Mouse (Mus musculus): Measurements from ENCODE around the gene Mreg.
"Not testable (repeated sequence)": the region's sequence is repeated elsewhere in the genome, so short reads cannot be mapped to it uniquely, and the experiment has no call there.

Gene Mreg

GRCm38 (mm10) chr1:72211701-72212699, at the start of gene Mreg:
TSS of gene Mreg (minus strand) at chr1:72212307.
- DNase-seq (ENCODE audit: low spot score in 2 of 2): peak; percentile 9 to 37

DNA sequence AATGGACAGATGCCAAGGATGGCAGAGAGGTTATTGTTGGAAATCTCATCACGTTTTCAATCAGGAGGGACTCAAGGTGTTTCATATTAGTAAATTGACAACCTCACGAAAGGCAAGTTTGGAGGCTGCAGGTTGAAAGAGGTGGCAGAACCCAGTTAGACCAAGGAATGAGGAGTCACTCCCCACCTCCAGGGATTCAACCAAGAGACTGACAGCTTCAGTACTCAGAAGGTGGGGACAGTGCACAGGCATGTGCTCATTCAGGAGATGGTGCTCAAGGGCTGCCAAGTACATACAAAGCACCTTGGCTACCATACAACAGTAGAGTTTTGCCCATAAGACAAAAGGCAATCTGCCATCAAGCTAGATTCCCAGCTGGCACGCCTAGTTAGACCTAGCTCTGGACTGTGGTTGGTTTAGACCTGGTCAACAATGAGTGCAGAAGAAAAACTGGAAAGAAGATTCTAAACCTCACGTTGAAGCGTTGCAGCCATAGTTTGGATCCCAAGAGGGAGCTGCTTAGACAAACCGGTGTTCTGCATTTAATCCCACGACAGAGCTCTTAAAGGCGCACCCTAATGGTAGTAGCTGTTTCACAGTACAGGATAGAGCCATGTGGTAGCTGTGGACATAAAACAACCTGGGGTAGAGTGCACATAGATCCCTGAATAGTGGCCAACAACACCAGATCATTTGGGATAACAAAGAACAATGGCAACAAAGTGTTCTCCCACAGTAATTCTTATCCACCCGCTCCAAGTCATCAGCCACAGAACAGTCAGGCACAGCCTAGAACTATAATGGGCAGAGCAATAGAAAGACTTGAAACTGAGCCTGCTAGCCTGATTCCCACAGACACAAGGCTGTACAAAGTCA, 44.5 kb upstream of the Mreg start:
- no peak for DNase-seq (ENCODE audit: low spot score in 2 of 2)

GRCm38 (mm10) chr1:72255854-72256175, 43.7 kb upstream of the Mreg start:
- no peak for DNase-seq (ENCODE audit: low spot score in 2 of 2)

- DNase-seq (ENCODE audit: low spot score in 2 of 2): peak in 1 of 2 experiments; percentile 53
Observed at GRCm38 (mm10) chr1:72255062-72255853, 43.2 kb upstream of the Mreg start.

DNA sequence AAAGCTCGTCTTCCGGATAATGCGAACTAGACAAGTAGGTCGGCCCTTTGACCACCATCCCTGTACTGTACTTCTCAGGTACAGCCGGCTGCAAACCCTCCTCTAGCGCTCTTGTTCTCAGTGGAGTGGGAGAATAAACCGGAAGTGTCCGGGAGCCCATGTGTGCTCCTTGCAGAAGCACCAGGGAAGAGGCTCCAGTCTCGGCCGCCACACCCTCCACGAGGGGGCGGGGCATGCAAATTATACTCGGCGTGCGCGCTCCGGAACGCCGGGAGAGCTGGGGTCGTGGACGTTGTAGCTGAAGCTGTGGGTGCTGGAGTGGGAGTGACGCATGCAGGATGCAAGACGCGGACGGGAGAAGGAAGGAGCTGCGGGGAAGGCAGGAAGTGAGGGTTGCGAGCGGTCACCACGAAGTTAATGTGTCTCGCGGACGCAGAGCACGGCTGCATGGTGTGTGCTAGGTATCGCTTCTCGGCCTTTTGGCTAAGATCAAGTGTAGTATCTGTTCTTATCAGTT, 42.5 kb upstream of the Mreg start:
- DNase-seq (ENCODE audit: low spot score in 2 of 2): peak; percentile 71 to 81

- no peak for DNase-seq (ENCODE audit: low spot score in 2 of 2)
Observed at GRCm38 (mm10) chr1:72253881-72254491, 41.9 kb upstream of the Mreg start.

DNA sequence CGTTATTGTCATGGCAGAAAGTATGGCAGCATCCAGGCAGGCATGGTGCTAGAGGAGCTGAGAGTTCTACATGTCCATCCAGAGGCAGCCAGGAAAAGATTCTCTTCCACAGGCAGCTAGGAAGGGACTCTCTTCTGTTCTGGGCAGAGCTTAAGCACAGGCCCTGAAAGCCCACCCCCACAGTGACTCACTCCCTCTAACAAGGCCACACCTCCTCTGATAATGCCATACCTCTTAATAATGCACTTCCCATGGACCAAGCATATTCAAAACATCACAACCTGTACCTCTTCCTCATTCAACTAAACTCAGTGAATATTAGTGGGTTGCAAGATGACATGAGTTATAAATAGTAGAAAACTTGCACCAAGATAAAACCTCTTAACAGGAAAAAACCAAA, 39.7 kb upstream of the Mreg start:
- DNase-seq (ENCODE audit: low spot score in 2 of 2): no peak

DNA sequence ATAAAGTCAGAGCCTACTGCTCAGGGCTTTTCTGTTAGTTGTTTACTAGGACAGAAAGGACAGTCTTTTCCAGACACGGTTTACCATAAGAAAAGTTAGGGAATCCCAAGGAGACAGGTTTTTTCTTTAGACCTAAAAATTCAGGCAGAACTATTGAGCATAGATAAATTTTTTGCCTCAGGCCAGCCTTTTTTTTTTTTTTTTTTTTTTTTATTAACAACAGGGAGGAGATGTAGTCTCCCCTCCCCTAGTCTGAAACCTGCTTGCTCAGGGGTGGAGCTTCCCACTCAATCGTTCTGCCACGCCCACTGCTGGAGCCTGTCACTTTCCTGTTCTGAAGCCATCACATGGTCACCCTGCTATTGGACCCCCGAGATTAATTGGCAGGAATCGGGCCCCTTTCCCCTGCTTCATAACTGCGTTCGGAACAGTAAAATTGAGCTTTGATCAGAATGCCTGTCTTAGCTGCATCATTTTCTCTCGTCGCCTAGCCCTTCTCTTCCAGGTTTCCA, 36.2 kb upstream of the Mreg start:
- DNase-seq (ENCODE audit: low spot score in 2 of 2): not testable (repeated sequence)

DNA sequence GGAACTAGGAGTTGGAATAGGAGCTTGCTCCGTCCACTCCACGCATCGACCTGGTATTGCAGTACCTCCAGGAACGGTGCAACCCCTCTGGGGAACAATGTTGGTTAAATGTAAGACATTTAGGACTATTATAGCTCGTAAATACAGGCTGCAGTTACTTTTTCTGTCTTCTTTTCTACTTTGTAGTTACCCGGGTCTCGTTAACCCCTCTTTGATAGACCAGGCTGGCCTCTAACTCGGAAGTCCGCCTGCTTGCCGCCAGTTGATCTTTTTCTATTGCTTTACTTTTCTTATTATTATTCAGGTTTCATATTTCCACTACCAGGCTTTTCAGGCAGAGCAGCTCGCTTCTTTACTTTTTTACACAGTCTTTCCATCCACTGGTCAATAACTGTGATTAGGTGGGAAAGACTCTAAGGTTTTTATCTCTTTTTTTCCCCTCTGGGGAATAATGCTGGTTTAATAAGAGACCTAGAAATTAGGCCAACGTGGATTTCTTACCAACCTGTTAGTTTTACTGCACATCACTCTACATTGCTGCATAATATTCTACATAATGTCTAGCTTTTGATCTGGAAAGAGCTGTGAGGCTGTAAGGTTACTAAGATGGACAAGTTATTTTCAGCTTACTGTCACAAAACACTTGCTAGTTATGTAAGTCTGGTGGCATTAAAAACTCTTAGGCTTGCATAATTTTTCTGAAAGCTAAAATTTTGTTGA, 32.4 kb upstream of the Mreg start:
- DNase-seq (ENCODE audit: low spot score in 2 of 2): no peak

DNA sequence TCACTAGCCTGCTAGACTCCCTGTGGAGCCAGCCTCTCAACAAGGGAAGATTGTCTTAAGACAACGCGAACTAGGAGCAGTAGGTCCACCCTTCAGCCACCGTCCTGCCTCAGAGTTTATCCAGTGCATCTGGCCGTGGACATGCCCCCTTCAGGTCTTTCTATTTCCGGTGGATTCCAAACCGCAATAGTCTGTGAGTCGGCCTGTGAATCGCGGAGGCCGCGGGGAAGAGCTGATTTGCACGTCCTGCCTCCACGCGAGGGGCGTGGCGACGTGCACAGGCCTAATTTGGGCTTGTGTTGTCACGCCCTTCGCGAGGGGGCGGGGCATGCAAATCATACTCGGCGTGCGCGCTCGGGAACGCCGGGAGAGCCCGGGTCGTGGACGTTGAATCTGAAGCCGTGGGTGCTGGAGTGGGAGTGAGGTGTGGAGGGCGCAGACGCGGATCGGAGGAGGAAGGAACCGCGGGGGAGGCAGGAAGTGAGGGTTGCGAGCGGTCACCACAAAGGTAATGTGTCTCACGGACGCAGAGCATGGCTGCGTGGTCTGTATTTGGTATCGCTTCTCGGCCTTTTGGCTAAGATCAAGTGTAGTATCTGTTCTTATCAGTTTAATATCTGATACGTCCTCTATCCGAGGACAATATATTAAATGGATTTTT, 31.7 kb upstream of the Mreg start:
- peak; percentile 96 to 97 for DNase-seq (ENCODE audit: low spot score in 2 of 2)

DNA sequence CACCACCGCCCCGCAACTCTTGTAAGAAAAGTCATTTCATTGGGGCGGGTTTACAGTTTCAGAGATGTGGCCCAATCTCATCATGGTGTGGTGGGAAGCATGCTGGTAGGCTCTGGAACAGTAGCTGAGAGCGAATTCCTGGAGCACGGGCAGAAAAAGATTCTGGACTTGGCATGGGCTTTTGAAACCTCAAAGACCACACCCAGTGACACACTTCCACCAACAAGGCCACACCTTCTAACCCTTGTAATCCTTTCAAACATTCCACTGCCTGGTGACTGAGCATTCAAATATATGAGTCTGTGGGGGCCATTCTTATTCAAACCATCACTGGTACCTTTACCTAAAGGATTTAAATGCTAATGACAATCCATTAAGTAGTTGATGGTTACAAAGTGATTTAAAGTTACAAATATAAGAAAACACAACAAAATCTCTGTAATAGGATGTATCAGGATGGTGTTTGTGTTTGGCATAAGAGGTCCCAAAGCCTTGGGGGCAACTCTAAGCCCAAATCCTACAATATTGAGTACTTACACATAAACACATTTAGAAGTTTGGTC, 30.6 kb upstream of the Mreg start:
- DNase-seq (ENCODE audit: low spot score in 2 of 2): no peak

DNA sequence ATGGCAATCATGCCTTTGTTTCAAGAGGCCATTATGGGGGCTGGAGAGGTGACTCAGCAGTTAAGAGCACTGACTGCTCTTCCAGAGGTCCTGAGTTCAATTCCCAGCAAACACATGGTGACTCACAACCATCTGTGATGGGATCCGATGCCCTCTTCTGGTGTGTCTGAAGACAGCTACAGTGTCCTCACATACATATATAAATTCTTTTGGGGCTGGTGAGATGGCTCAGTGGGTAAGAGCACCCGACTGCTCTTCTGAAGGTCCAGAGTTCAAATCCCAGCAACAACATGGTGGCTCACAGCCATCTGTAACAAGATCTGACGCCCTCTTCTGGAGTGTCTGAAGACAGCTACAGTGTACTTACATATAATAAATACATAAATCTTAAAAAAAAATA, 27.0 kb upstream of the Mreg start:
- not testable (repeated sequence) for DNase-seq (ENCODE audit: low spot score in 2 of 2)

- no peak for DNase-seq (ENCODE audit: low spot score in 2 of 2)
Observed at GRCm38 (mm10) chr1:72238016-72238580, 26.0 kb upstream of the Mreg start.

DNA sequence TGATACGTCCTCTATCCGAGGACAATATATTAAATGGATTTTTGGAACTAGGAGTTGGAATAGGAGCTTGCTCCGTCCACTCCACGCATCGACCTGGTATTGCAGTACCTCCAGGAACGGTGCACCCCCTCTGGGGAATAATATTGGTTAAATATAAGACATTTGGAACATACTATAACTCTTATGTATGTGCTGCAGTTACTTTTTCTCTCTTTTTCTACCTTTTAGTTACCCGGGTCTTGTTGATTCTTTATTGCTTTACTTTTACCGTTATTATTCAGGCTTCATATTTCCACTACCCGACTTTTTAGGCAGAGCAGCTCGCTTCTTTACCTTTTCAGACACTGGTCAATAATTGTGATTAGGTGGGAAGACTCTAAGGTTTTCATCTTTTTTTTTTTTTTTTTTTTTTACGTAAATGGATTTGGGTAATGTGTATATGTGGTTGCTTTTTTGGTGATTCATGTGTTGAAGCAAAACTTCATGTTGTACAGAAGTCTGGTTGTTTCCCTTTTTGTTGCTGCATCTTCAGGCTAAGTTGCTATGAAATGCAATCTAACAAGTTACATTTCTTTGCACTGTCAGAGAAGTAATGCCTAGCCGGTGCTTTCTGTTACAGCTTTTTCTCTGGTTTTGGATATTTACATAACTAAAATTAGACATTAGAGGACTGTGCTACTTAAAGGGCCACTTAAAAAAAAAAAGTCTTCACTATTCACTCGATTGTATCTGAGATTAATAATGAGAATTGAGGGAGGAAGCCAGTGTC, 25.1 kb upstream of the Mreg start:
- peak; percentile 37 to 38 for DNase-seq (ENCODE audit: low spot score in 2 of 2)

DNA sequence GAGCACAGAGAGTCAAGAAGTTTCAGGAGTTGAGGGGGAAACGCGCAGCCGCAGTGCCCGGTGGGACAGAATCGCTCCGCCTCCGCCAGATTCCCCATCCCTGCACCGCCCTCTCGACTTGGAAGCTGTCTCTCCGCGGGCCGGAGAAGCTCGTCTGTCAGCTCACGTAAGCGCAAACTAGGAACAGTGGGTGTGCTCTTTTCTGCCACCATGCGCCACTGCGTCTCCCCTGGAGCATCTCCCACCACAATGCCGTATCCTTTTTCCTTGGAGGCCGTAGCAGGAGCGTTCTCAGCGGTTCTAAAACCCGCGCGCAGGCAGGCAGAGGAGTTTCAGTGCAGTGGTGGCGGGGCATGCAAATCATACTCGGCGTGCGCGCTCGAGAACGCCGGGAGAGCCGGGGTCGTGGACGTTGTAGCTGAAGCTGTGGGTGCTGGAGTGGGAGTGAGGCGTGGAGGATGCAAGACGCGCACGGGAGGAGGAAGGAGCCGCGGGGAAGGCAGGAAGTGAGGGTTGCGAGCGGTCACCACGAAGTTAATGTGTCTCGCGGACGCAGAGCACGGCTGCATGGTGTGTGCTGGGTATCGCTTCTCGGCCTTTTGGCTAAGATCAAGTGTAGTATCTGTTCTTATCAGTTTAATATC, 24.4 kb upstream of the Mreg start:
- peak in 1 of 2 experiments; percentile 25 for DNase-seq (ENCODE audit: low spot score in 2 of 2)

GRCm38 (mm10) chr1:72232592-72232991, 20.5 kb upstream of the Mreg start:
- DNase-seq (ENCODE audit: low spot score in 2 of 2): not testable (repeated sequence)

- DNase-seq (ENCODE audit: low spot score in 2 of 2): no peak
Observed at GRCm38 (mm10) chr1:72228974-72229373, 16.9 kb upstream of the Mreg start.

GRCm38 (mm10) chr1:72227546-72227945, 15.4 kb upstream of the Mreg start:
- no peak for DNase-seq (ENCODE audit: low spot score in 2 of 2)

Measured in natural killer cell, adult 2 months (primary cell).